Mouse (Mus musculus): ENCODE measurements around the gene Krt24. TPM values are rescaled to one million over a fixed set of nuclear protein-coding genes. Genes with fewer than 3 reads are reported as not detected.
A peak's percentile ranks its signal among the peaks of the same experiment; 100 is the strongest.

The Krt24 gene
- polyA plus RNA-seq, 1 experiment from 2014 or later: not detected

DNA sequence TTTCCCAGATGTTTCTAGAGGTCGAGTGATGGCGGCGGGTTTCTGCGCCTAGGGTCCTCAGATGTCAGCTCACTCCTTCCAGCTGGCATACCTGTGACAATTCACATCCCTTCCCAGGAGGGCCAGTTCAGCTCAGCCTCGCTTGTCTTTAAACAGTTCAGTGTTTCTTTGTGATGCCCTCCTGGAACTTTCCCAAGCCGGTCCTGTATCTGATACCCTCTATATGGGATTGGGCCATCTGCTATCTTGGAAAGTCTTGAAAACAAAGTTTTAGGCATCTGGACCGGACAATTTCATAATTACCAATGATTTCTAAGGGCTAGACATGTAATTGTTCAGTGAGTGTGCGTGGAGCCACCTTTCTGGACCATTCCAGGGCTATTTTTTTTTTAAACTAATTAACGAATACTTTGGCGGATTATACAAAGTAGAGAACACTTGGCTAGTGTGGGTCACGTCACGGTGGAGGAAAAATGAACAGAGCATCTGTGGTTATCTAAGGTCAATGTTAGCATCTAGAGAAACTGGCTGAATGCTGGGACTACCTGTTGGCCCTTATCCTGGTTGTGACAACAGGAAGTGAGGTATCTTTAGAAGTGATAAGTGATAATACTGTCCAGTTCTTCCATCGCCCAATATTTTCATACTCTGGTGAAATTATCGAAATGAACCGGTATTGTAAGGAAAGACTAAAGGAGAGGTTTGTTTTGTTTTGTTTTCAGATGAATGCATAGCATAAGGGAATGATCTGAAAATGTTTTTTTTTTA lies 53.8 kb downstream of the Krt24 start:
- peak; percentile 25; the same call in 1 of the 2 replicates for ATAC-seq (replicated peaks; ENCODE audit: insufficient number of reproducible peaks, low FRiP score, low TSS enrichment)
- Histone ChIP-seq H3K4me3 (ENCODE audit: low read depth, low read length) (peak overlapping the region; percentile 93), H3K27ac (ENCODE audit: low read depth, low read length) (peak overlapping the region; percentile 99), H3K4me2 (peak overlapping the region; percentile 89), H3K9ac (ENCODE audit: low read depth, low read length) (peak overlapping the region; percentile 100), H3K9me3 (replicated peaks; ENCODE audit: control insufficient read depth, low read length) (no peaks in the 10 kb centered on the region), H3K36me3 (ENCODE audit: control insufficient read depth, insufficient read depth, low read length) (no peaks in the 10 kb centered on the region; the same call in 1 of the 2 replicates), H3K27me3 (ENCODE audit: control insufficient read depth, insufficient read depth, low read length) (no peaks in the 10 kb centered on the region), H3K4me1 (ENCODE audit: control insufficient read depth, insufficient read depth, low read length) (peaks cover 10% of the 10 kb centered on the region)
- 23% methylated on average over 15 of the region's 15 CpGs for WGBS (ENCODE audit: insufficient replicate concordance)

DNA sequence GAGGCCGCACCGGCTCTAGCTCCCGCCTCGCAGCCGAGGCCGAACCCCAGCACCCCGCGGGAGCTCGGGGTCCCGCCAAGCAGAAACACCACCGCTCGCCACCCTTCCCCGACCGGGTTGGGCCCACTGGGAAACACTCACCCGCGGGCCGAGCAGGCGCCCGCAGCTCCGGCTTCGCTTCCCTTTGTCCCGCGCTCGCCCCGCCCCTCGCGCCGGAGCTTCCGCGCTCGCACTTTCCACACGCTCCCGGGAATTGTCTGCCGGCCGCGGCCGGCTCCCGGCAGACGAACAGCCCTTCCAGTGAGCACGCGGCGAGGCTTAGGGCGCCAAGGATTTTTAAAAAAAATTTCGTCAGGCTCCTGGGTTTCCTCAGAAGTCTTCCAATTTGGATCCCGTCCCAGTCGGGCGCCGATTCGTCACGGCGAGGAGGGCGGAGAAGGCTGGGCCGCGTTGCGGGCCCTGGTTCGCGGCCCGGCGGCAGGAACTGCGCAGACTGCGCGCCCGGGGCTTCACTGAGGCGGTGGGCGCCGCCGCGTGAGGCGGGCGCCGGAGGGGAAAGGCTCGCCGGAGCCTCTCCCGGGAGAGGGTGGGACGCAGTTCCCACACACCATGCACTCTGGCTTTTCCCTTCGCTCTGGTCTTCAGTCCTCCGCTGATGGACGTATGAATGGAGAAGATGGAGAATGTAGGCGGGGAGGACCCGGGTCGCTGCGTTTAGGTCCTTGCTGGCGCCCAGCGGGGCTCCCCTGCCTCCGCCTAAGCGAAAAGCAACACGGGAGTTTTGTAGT lies 54.6 kb downstream of the Krt24 start, which contains the start of gene Smarce1:
Gene Smarce1, minus strand, starts transcription at position 757 of the 788 bp plus-strand sequence.
- Histone ChIP-seq H3K4me1 (ENCODE audit: control insufficient read depth, insufficient read depth, low read length) (peaks cover 10% of the 10 kb centered on the region), H3K4me2 (peak within 1 kb of the TSS; percentile 89), H3K9me3 (replicated peaks; ENCODE audit: control insufficient read depth, low read length) (no peaks in the 10 kb centered on the region), H3K27me3 (ENCODE audit: control insufficient read depth, insufficient read depth, low read length) (no peaks in the 10 kb centered on the region), H3K9ac (ENCODE audit: low read depth, low read length) (peak within 1 kb of the TSS; percentile 100), H3K4me3 (ENCODE audit: low read depth, low read length) (peak within 1 kb of the TSS; percentile 93), H3K36me3 (ENCODE audit: control insufficient read depth, insufficient read depth, low read length) (no peaks in the 10 kb centered on the region; the same call in 1 of the 2 replicates), H3K27ac (ENCODE audit: low read depth, low read length) (peak within 1 kb of the TSS; percentile 99)
- peak; percentile 82 for ATAC-seq (replicated peaks; ENCODE audit: insufficient number of reproducible peaks, low FRiP score, low TSS enrichment)
- WGBS (ENCODE audit: insufficient replicate concordance): under 1% methylated on average over 85 of the region's 87 CpGs

Other genes with a start within 250 kb of the Krt24 start
- 284 and 289 TPM in 2 replicates for gene Igfbp4, start 244.0 kb downstream of the Krt24 start, polyA plus RNA-seq (2014; fragmentation: Nextera tagmentation; extraction: Ambion mirVana)
- 0.13 TPM in 1 of 2 replicates, not detected in the other for gene Tns4, start 196.0 kb downstream of the Krt24 start, polyA plus RNA-seq (2014; fragmentation: Nextera tagmentation; extraction: Ambion mirVana)
- gene Ccr7, start 130.2 kb downstream of the Krt24 start, polyA plus RNA-seq (2014; fragmentation: Nextera tagmentation; extraction: Ambion mirVana): 0.21 and 0.36 TPM in 2 replicates
- 125 and 130 TPM in 2 replicates for gene Smarce1, start 54.2 kb downstream of the Krt24 start, polyA plus RNA-seq (2014; fragmentation: Nextera tagmentation; extraction: Ambion mirVana)
- gene Krt222, start 41.2 kb downstream of the Krt24 start, polyA plus RNA-seq (2014; fragmentation: Nextera tagmentation; extraction: Ambion mirVana): 1.2 TPM in 2 replicates
- not detected in 2 replicates for gene Krt25, start 37.7 kb upstream of the Krt24 start, polyA plus RNA-seq (2014; fragmentation: Nextera tagmentation; extraction: Ambion mirVana)
- gene Krt26, start 52.7 kb upstream of the Krt24 start, polyA plus RNA-seq (2014; fragmentation: Nextera tagmentation; extraction: Ambion mirVana): not detected in 2 replicates
- not detected in 2 replicates for gene Krt27, start 65.8 kb upstream of the Krt24 start, polyA plus RNA-seq (2014; fragmentation: Nextera tagmentation; extraction: Ambion mirVana)
- gene Krt28, start 89.6 kb upstream of the Krt24 start, polyA plus RNA-seq (2014; fragmentation: Nextera tagmentation; extraction: Ambion mirVana): 0.16 TPM in 1 of 2 replicates, not detected in the other
- 12.9 and 14.9 TPM in 2 replicates for gene Krt10, start 104.1 kb upstream of the Krt24 start, polyA plus RNA-seq (2014; fragmentation: Nextera tagmentation; extraction: Ambion mirVana)
- not detected in 2 replicates for gene Krt12, start 137.0 kb upstream of the Krt24 start, polyA plus RNA-seq (2014; fragmentation: Nextera tagmentation; extraction: Ambion mirVana)
- 3.7 and 5.4 TPM in 2 replicates for gene Krt20, start 152.9 kb upstream of the Krt24 start, polyA plus RNA-seq (2014; fragmentation: Nextera tagmentation; extraction: Ambion mirVana)
- 0.43 and 0.51 TPM in 2 replicates for gene Krt23, start 207.9 kb upstream of the Krt24 start, polyA plus RNA-seq (2014; fragmentation: Nextera tagmentation; extraction: Ambion mirVana)
- not detected in 2 replicates for gene Krt39, start 236.1 kb upstream of the Krt24 start, polyA plus RNA-seq (2014; fragmentation: Nextera tagmentation; extraction: Ambion mirVana)